Mouse (Mus musculus) hindbrain, embryonic 14.5 days (tissue): ENCODE results near the gene Col11a2. TPM values are rescaled to one million over a fixed set of nuclear protein-coding genes. Genes with fewer than 3 reads are reported as not detected.
A peak's percentile ranks its signal among the peaks of the same experiment; 100 is the strongest.

ENCODE experiments used
- microRNA counts: library from miRNA; unstranded; fragments of <30 nt; microRNA quantifications from one replicate; lab custom pipeline; 2016
- microRNA-seq: library from miRNA; unstranded; fragments of <30 nt; microRNA quantifications from one replicate; pipeline ENCODE4, GENCODE M21; 2016
- polyA plus RNA-seq: library from polyadenylated mRNA; unstranded; fragments of >200 nt; fragmentation: Nextera tagmentation; extraction: Ambion mirVana; gene quantifications from 2 replicates; pipeline ENCODE4 v1.2.1, GENCODE M21; 2014

The Col11a2 gene
- polyA plus RNA-seq, 1 experiment from 2014 or later, result 2.7 TPM

MicroRNA genes within 50 kb of the gene (microRNA counts, 519-probe panel; counts per million panel counts)
- 5,188 counts per million, percentile 61 among the panel's probes with 10 or more counts for microRNA mmu-miR-219 (lab: Ali Mortazavi, UCI)

Small RNA genes within 50 kb of the gene (microRNA-seq; reads per million reads assigned to microRNA genes)
- gene Mir219a-1 (not detected), gene Mir219c (not detected)

Other genes starting within 250 kb of the Col11a2 start
- 44.7 and 47.7 TPM in 2 replicates for gene Kank3, start 228.9 kb upstream of the Col11a2 start, polyA plus RNA-seq
- 580 and 749 TPM in 2 replicates for gene Rps28, start 214.9 kb upstream of the Col11a2 start, polyA plus RNA-seq
- gene Ndufa7, start 214.9 kb upstream of the Col11a2 start, polyA plus RNA-seq, result 487 and 568 TPM in 2 replicates
- gene Cd320, start 196.3 kb upstream of the Col11a2 start, polyA plus RNA-seq, result 57.5 and 59.6 TPM in 2 replicates
- gene Gm7029, start 165.6 kb upstream of the Col11a2 start, polyA plus RNA-seq, result not detected in 2 replicates
- gene Kifc1, start 148.8 kb upstream of the Col11a2 start, polyA plus RNA-seq, result 1.7 and 1.8 TPM in 2 replicates
- gene Platr17, start 134.3 kb upstream of the Col11a2 start, polyA plus RNA-seq, result 0.59 TPM in 1 of 2 replicates, not detected in the other
- gene Daxx, start 130.0 kb upstream of the Col11a2 start, polyA plus RNA-seq, result 39.2 and 43.2 TPM in 2 replicates
- gene Tapbp, start 123.5 kb upstream of the Col11a2 start, polyA plus RNA-seq, result 24.9 and 29.6 TPM in 2 replicates
- gene Zbtb22, start 123.5 kb upstream of the Col11a2 start, polyA plus RNA-seq, result 10.4 and 11.4 TPM in 2 replicates
- 47.7 and 49.2 TPM in 2 replicates for gene Rgl2, start 109.9 kb upstream of the Col11a2 start, polyA plus RNA-seq
- 157 and 161 TPM in 2 replicates for gene Pfdn6, start 99.1 kb upstream of the Col11a2 start, polyA plus RNA-seq
- 15.6 and 19.5 TPM in 2 replicates for gene Wdr46, start 98.8 kb upstream of the Col11a2 start, polyA plus RNA-seq
- 7.8 and 9.2 TPM in 2 replicates for gene B3galt4, start 87.9 kb upstream of the Col11a2 start, polyA plus RNA-seq
- gene Vps52, start 83.6 kb upstream of the Col11a2 start, polyA plus RNA-seq, result 56.0 and 56.6 TPM in 2 replicates
- gene Rps18, start 83.4 kb upstream of the Col11a2 start, polyA plus RNA-seq, result 804 and 966 TPM in 2 replicates
- 12.5 and 16.5 TPM in 2 replicates for gene H2-K1, start 39.1 kb upstream of the Col11a2 start, polyA plus RNA-seq
- 6.3 and 7.8 TPM in 2 replicates for gene Ring1, start 14.8 kb upstream of the Col11a2 start, polyA plus RNA-seq
- gene H2-Ke6, start 11.4 kb upstream of the Col11a2 start, polyA plus RNA-seq, result 64.3 and 67.3 TPM in 2 replicates
- gene Slc39a7, start 7.8 kb upstream of the Col11a2 start, polyA plus RNA-seq, result 87.1 and 97.0 TPM in 2 replicates
- 32.2 and 34.5 TPM in 2 replicates for gene Rxrb, start 7.6 kb upstream of the Col11a2 start, polyA plus RNA-seq
- gene H2-Oa, start 52.9 kb downstream of the Col11a2 start, polyA plus RNA-seq, result 0.29 TPM in 1 of 2 replicates, not detected in the other
- gene H2-DMa, start 80.1 kb downstream of the Col11a2 start, polyA plus RNA-seq, result 19.2 and 20.2 TPM in 2 replicates
- 133 and 136 TPM in 2 replicates for gene Brd2, start 83.2 kb downstream of the Col11a2 start, polyA plus RNA-seq
- gene H2-DMb2, start 103.9 kb downstream of the Col11a2 start, polyA plus RNA-seq, result 0.16 TPM in 1 of 2 replicates, not detected in the other
- 0.72 and 0.76 TPM in 2 replicates for gene H2-DMb1, start 113.6 kb downstream of the Col11a2 start, polyA plus RNA-seq
- gene Tap1, start 148.1 kb downstream of the Col11a2 start, polyA plus RNA-seq, result 2.2 and 2.6 TPM in 2 replicates
- gene Psmb9, start 148.3 kb downstream of the Col11a2 start, polyA plus RNA-seq, result 0.95 and 1.2 TPM in 2 replicates
- gene Psmb8, start 158.3 kb downstream of the Col11a2 start, polyA plus RNA-seq, result 3.6 and 3.8 TPM in 2 replicates
- 0.72 and 1.6 TPM in 2 replicates for gene Tap2, start 164.1 kb downstream of the Col11a2 start, polyA plus RNA-seq
- not detected in 2 replicates for gene H2-Ob, start 199.5 kb downstream of the Col11a2 start, polyA plus RNA-seq
- gene H2-Ab1, start 218.3 kb downstream of the Col11a2 start, polyA plus RNA-seq, result 0.80 and 1.8 TPM in 2 replicates
- 0.31 and 0.58 TPM in 2 replicates for gene H2-Aa, start 248.4 kb downstream of the Col11a2 start, polyA plus RNA-seq